Mouse (Mus musculus) layer of hippocampus, adult 9-11 months (tissue): Measurements from ENCODE around the gene Tmed8.
"Not testable (repeated sequence)": the region's sequence is repeated elsewhere in the genome, so short reads cannot be mapped to it uniquely, and the experiment has no call there.

Experiments
- DNase-seq: peaks from one replicate; pipeline ENCODE4 v3.0.0; 2022

Gene Tmed8

DNA sequence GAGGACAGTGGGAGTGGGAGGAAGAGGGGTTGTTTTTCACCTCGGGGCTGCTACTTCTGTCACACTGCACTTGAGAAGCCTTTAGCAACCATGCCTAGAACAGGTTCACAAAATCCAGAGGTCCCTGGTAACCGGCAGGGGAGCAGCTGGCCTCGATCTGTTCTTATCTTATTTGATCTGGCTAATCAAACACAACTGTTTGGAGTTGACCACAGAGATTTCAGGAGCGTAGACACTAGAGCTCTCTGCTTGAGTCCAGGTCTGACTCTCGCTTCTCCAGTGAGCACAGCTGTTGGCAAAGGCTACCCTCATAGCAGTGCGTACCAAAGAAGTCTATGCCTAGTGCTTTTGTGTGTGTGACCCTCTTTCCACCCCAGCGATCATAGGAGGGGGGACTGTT, 42.2 kb downstream of the Tmed8 start:
- DNase-seq: no peak

DNA sequence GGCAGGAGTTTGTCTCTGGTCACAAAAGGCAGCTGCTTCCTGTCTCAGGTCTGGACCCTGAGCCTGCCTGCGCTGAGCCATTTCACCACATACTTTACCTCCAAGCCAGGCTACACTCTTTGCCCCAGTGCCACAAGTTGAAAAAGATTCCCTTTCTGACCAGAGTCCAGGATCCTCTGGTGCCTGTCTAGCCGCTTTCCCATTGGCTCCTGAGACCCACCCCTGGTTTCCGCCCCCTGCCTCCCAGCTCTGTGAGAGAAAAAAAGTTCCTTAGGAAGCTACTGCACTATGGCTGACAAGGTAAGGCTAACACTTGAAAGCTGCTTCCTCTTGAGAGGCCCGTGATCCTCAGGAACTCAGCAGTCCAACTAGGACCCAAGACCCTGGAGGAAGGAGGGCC, 42.9 kb downstream of the Tmed8 start:
- no peak for DNase-seq

GRCm38 (mm10) chr12:87154448-87154847, 45.8 kb downstream of the Tmed8 start:
- DNase-seq: not testable (repeated sequence)

DNA sequence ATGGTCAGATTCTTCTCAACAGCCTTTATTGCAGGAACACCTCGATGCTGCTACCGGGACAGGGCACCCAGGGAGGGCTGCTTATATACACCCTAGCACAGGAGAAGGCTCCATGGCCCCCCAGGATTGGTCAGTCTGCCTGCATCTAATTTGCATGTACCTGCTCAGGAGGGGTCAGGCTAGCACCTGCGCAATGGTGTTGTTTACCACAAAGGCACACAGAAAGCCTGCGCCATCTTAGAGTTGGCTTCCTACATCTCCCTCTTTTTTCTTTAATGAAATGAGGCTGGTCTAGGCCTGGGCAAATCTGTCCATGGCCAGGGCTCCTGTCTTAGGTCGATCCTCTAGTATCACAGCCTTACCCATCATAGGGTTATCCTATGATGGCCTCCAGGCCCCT, 50.8 kb downstream of the Tmed8 start:
- DNase-seq: no peak

DNA sequence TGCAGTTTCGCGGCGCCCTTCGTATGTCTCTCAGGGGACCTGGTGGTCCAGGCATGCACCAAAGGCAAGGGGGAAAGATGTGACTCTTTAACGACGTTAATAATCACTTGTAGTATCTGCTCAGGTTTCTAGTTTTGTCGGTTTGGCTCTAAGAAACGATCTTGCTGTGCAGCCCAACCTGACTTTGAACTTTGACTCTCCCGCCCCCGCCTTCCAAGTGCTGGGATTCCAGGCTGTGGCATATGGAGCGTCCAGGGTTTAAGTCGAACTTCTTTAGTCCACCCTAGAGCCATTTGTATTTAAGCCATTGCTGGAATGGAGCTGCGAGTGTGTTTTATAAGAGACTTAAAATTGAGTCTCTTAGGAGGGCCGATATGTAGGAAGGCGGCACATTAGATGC, 52.1 kb downstream of the Tmed8 start:
- DNase-seq: no peak

GRCm38 (mm10) chr12:87147395-87148089, 52.7 kb downstream of the Tmed8 start, which contains the start of gene Pomt2:
TSS of gene Pomt2 (minus strand) at chr12:87147968.
- DNase-seq: peak; percentile 96

- DNase-seq: peak; percentile 92
Observed at GRCm38 (mm10) chr12:87146966-87147365, 53.3 kb downstream of the Tmed8 start, which contains the start of gene Gstz1. TSS of gene Gstz1 (plus strand) at chr12:87147165.

GRCm38 (mm10) chr12:87142156-87142555, 58.1 kb downstream of the Tmed8 start:
- no peak for DNase-seq

DNA sequence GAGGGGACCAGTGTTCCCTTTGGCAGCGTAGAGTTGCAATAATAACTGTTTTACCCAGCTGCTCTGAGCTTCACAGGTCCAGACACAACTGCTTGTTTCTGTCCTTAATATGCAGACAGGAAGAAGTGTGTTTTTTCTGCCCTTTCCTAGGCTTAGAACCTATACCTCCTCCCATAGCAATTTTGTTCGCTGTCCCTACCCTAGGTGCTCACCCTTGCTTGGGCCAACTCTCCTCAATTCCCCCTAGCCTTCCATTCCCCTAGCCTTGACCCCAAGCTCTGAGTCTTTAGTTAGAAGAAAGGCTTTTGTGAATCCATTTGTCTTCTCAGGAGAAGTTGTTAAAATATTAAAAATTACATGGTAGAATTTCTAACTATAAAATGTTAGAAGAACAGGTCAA, 61.5 kb downstream of the Tmed8 start:
- DNase-seq: no peak

DNA sequence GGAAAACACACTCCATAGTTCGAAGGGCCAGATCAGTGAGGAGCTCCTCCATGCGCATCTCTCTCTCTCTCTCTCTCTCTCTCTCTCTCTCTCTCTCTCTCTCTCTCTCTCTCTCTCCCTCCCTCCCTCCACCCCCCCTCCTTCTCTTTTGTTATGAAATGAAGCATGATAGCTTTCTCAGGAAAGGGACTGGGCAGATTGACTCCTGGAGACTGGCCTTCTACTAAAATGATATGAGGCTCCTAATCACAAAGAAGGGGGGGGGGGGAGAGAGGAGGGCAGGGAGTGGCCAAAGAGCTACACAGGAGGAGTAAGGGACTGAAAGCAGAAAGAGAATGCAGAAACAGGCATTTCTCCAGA, 61.9 kb downstream of the Tmed8 start:
- DNase-seq: no peak

GRCm38 (mm10) chr12:87137439-87138341, 62.6 kb downstream of the Tmed8 start:
- no peak for DNase-seq

GRCm38 (mm10) chr12:87132784-87133183, 67.5 kb downstream of the Tmed8 start:
- no peak for DNase-seq

DNA sequence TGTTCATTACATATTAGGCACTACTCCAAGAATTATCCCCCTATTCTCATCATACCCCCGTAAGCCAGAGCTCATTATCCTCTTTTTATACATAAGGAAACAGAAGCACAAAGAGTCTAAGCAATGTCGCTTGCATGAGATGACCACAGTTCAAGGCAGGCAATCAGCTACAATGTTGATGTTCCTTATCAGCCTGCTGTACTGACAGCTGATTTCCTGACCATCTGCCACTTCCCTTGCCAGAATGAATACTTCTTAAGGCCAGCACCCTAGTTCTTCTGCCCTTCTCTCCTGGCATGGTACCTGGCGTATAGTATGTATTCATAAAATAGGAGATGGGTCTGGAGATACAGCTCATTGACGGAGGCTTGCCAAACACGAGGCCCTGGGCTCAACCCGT, 68.0 kb downstream of the Tmed8 start:
- no peak for DNase-seq

DNA sequence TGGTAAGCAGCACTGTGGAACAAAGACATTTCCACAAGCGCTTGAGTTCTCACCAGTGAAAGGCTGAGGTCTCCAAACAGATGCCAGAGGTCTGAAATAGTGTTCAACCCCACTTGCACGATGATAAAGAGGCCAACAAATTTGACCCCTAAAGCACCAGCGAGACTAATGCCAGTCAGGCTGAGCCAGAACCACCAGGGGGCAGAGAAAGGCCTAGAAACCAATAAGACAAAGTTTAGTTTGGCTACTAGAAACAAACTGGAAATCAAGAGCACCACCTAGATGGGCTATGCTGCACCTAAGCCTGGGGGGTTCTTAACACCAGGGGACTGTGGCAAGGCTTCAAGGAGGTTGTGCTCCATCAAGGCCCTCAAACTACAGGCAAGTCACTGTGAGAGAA, 68.6 kb downstream of the Tmed8 start:
- no peak for DNase-seq

DNA sequence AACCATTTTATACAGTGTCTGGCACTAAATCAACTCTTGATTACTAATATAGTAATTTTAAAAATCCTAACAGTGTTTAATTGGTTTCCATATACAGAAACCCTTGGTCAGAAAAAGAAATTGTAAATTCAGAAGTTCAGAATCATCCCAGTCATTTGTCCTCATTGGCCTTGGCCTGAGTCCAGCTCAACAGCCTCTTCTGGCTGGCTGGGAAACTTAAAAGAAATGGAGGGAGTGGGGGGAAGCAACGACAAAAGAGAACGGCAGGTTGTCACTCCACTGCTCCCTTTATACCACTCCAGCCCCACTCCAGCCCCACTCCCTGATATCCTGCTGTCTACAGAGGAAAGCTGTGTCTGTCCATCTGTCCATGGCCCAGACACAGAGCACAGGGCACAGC, 69.1 kb downstream of the Tmed8 start:
- no peak for DNase-seq

- no peak for DNase-seq
Observed at GRCm38 (mm10) chr12:87130224-87130623, 70.0 kb downstream of the Tmed8 start.

- no peak for DNase-seq
Observed at GRCm38 (mm10) chr12:87127256-87127655, 73.0 kb downstream of the Tmed8 start.

DNA sequence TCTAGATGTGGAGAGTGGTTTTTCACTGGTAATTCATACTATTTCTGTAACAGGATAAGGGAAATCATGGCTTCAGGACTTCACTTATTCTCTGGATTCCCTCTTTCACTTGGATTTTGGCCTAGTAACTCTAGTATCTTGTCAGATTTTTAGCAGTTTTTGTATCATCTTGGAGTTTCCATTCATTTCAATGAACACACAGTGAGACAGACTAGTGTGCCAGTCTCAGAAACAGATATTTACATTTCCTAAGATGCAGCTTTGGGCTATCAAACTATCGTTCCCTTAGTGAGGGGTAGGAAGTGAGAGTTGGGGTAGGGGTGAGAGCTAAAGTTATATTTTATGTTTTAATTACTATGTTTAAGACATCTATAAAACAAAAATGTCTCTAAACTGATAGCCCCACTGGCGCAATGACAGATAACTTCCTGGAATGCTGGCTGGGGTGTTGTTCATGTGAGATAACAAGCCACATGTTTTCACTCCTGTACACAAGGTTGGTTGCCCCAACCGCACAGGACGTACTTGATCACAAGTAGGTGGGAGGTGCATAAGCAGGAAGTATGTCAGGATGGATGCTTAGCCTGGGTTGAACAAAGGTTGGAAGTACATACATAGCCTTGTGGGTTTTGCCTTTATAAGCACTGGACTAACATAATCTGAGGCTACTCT, 78.2 kb downstream of the Tmed8 start:
- DNase-seq: no peak
